Mouse (Mus musculus): ENCODE measurements around the gene Phc2.

DNA sequence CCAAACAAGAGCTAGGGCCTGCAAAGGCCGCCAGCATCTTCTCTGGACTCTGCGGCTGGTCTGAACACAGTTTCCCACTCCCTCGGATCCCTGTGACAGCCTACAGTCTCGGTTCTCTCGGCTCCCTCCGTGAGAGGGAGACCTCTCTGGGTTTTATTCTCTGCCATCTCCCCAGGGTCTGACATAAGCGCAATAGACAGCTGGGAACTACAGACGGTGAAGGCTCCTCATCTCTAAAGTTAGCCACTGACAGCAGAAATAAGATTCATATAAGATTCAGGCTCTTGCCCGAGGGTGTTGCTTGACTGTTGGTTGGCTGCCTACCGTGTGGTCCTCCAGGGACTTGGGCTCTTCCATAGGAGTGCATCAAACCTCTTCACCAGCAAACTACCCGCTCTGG, 123.1 kb downstream of the Phc2 start:
- TF ChIP-seq CTCF (IDR thresholded peaks at IDR 0.05): no peak
- no peak for TF ChIP-seq EP300 (IDR thresholded peaks at IDR 0.05; ENCODE audit: insufficient read depth, low read depth, low read length)
